Mouse (Mus musculus) liver, embryonic 14.5 days (tissue): ENCODE data around the gene Tmcc3. TPM values are rescaled to one million over a fixed set of nuclear protein-coding genes. Genes with fewer than 3 reads are reported as not detected.
A peak's percentile ranks its signal among the peaks of the same experiment; 100 is the strongest.

ENCODE experiments used
- ATAC-seq: fragments of 200-750 bp; cut with Nextera tagmentation; 2 replicates; pipeline ENCODE4 v1.8.0; 2017; ENCODE audit warnings: moderate number of reproducible peaks, mild to moderate bottlenecking, moderate library complexity; ENCODE audit not compliant: insufficient read depth
- DNase-seq, 3 experiments: peaks; one replicate each; pipeline ENCODE4 v3.0.0-alpha.2; 2012 to 2013; ENCODE audit warnings: low read depth in 3 of 3, low spot score in 3 of 3
- H3K27ac ChIP-seq: fragments of 300-500 bp; sonication (generic); 2 replicates; pipeline ENCODE4 v1.5.1; 2014; ENCODE audit warnings: moderate library complexity, mild to moderate bottlenecking, control low read depth, inconsistent platforms
- H3K27me3 ChIP-seq: fragments of 300-500 bp; sonication (generic); 2 replicates; pipeline ENCODE4 v1.6.1; 2014; ENCODE audit warnings: mild to moderate bottlenecking, low read length, moderate library complexity; ENCODE audit not compliant: control insufficient read depth, insufficient read depth
- H3K36me3 ChIP-seq: fragments of 300-500 bp; sonication (generic); replicated peaks from 2 replicates; pipeline ENCODE4 v1.6.1; 2014; ENCODE audit warnings: low read depth; ENCODE audit not compliant: control insufficient read depth, insufficient read depth
- H3K4me1 ChIP-seq, 2 experiments: fragments of 200-500 bp in 1 of 2; fragments of 300-500 bp in 1 of 2; sonication (generic) in 1 of 2; replicated peaks; 2 replicates each; pipeline ENCODE4 v1.6.1; 2012 to 2014; ENCODE audit warnings: antibody characterized with exemption in 1 of 2, inconsistent platforms in 1 of 2, low read length in 1 of 2; ENCODE audit not compliant: control insufficient read depth in 2 of 2, insufficient read depth in 2 of 2
- H3K4me2 ChIP-seq: fragments of 300-500 bp; sonication (generic); 2 replicates; pipeline ENCODE4 v1.6.1; 2014; ENCODE audit warnings: low read depth, mild to moderate bottlenecking, control low read depth, moderate library complexity
- H3K4me3 ChIP-seq, 2 experiments: fragments of 200-500 bp in 1 of 2; fragments of 300-500 bp in 1 of 2; sonication (generic) in 1 of 2; 2 replicates each; pipeline ENCODE4 v1.5.1; 2012 to 2014; ENCODE audit warnings: low read depth in 2 of 2, low read length in 2 of 2, mild to moderate bottlenecking in 2 of 2, control low read depth in 1 of 2, inconsistent platforms in 1 of 2, moderate library complexity in 1 of 2; ENCODE audit not compliant: insufficient read depth in 1 of 2
- H3K9ac ChIP-seq: fragments of 300-500 bp; sonication (generic); replicated peaks from 2 replicates; pipeline ENCODE4 v1.6.1; 2014; ENCODE audit warnings: mild to moderate bottlenecking, control low read depth, moderate library complexity
- H3K9me3 ChIP-seq: fragments of 300-500 bp; sonication (generic); 2 replicates; pipeline ENCODE4 v1.6.1; 2016; ENCODE audit warnings: low read length, mixed read lengths; ENCODE audit not compliant: control insufficient read depth
- CTCF ChIP-seq: IDR thresholded peaks from 2 replicates; pipeline ENCODE4 v1.5.1; 2016; ENCODE audit warnings: antibody characterized with exemption, low read depth, control low read depth
- EP300 ChIP-seq: IDR thresholded peaks from 2 replicates; pipeline ENCODE4 v1.6.1; 2016; ENCODE audit warnings: antibody characterized with exemption, low read depth
- WGBS: fragments of 180-500 bp; shearing (Covaris S2); extraction: QIAGEN DNeasy Blood & Tissue Kit; methylation state at CpG from one replicate; pipeline ENCODE4 v1.1.7; 2014; ENCODE audit not compliant: insufficient replicate concordance; 5-methylcytosine and 5-hydroxymethylcytosine counted together
- polyA plus RNA-seq, 2 experiments: library from polyadenylated mRNA; depleted of rRNA in 1 of 2; stranded (reverse) in 1 of 2; unstranded in 1 of 2; fragments of >200 nt; fragmentation: Nextera tagmentation in 1 of 2; extraction: Ambion mirVana in 1 of 2; gene quantifications; 2 replicates each; pipeline versions ENCODE4 v1.2.1 to v1.2.3; 2012 to 2014

Tmcc3 gene
- polyA plus RNA-seq, 2 experiments = 1.4 to 2.6 TPM

DNA sequence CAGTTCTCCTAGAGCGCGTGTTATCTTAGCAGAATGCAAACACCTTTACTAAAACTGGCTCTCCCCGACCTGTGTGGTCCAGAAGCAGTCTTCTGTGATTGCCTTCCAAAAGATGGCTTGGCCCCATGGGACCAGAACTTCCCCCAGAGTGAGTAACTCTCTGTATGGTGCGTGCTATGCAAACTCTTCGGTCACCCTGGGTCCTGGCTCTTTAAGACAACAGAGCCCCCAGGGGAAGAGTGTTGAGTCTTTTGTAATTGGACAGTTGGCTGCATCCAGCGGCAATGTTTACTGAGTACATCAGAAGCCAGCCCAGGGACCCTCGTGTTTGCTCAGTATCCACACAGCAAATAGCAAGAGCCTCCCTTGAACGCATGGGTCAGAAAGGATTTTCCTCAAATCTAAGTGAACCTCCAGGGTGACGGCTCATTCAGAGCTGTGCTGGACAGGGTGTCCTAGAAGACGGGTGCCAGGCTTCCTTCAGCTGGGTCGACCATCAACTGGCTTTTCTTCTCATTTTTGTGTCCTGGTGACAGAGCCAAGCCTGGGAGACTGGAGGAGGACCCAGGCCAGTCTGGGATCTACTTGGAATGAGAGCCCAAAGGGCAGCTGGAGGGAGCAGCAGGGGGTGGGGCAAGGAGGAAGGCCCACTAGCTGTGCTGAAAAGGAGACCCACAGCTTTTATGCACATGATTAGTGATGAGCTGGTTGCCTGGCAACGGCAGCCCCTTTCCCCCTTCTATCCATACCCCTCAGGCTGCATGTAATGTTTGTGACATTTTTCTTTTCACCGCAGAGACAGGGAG lies 309.9 kb downstream of the Tmcc3 start:
- Histone ChIP-seq H3K36me3 (no peaks in the 10 kb centered on the region), H3K4me1 (0 out of 4 replicates have a peak, but pooled peaks cover 0 to 1% of the 10 kb centered on the region in 2 experiments), H3K9me3 (no peaks in the 10 kb centered on the region), H3K4me3 (no peak overlapping the region), H3K27me3 (no peaks in the 10 kb centered on the region), H3K9ac (no peak overlapping the region), H3K4me2 (no peak overlapping the region), H3K27ac (no peak overlapping the region)
- ATAC-seq (no peak), DNase-seq (no peak)
- TF ChIP-seq EP300 (no peak), CTCF (no peak)
- 14% methylated on average over 13 of the region's 13 CpGs for WGBS

DNA sequence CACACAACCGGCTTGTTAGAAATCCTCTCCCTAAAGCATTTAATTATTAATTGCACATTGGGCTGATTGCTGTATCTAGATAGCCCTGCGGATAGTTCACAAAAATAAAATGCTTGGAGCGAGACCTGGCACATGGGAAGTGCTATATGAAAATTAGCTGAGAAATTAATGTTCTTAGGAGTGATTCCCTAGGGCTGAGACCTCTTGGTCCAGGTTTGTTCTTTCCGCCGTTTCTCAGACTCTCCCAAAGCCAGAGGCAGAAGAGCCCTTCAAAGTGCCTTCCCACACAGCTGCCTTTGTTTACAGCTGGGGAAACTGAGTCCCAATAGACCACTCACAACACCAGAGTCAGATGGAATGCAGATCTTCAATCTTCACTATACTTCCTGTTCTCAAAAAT lies 310.5 kb downstream of the Tmcc3 start:
- Histone ChIP-seq H3K27me3 (no peaks in the 10 kb centered on the region), H3K9ac (no peak overlapping the region), H3K27ac (no peak overlapping the region), H3K4me1 (0 out of 4 replicates have a peak, but pooled peaks cover 0 to 1% of the 10 kb centered on the region in 2 experiments), H3K36me3 (no peaks in the 10 kb centered on the region), H3K4me3 (no peak overlapping the region), H3K9me3 (no peaks in the 10 kb centered on the region), H3K4me2 (no peak overlapping the region)
- ATAC-seq (no peak), DNase-seq (no peak)
- 48% methylated on average over 5 of the region's 5 CpGs for WGBS
- TF ChIP-seq EP300 (no peak), CTCF (no peak)

DNA sequence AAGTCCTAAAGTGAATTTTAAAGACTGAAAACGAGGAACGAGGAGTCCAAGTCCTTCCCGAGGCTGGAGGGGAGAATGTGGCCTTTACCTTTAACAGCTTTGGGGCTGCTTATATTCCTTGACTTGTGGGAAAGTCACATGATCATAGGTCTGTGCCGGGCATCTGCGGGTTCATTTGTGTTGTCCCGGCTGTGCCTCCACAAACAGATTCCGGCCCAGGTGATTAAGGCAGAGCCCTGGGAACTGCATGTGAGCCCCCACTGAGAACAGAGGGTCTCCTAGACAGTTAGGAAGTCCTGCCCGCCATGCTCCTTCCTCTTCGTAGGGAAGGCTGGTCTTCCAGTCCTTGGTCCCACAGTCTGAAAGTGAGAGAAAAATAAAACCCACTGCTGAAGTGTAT lies 311.1 kb downstream of the Tmcc3 start:
- DNase-seq = no peak
- 31% methylated on average over 9 of the region's 9 CpGs for WGBS

DNA sequence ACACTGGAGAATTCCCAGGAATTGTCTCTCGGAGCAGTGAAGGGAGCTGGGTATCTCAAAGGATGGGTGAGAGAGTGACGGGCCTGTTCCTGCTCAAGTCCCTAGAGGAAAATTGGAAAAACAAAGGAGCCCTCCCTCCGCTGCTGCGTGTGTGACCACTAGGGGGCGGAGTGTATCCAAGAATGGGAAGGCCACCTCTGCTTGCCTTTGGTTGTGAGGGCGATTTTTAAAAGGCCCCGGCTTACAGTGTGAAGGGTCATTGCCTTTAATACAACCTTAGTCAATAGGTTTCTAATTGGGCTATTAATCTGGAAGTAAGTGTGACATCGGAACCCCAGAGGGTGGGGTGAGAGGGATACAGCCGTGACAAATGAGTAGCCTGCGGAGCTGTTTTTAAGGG lies 311.9 kb downstream of the Tmcc3 start:
- no peaks in the 10 kb centered on the region for H3K27me3 ChIP-seq
- 0 out of 4 replicates have a peak, but pooled peaks cover 0 to 1% of the 10 kb centered on the region in 2 experiments for H3K4me1 ChIP-seq
- H3K4me2 ChIP-seq = no peak overlapping the region
- DNase-seq = peak; percentile 9 to 37 (median 23)
- H3K4me3 ChIP-seq = no peak overlapping the region
- H3K36me3 ChIP-seq = no peaks in the 10 kb centered on the region
- 11% methylated on average over 10 of the region's 10 CpGs for WGBS
- no peak overlapping the region for H3K27ac ChIP-seq
- ATAC-seq = no peak
- H3K9ac ChIP-seq = no peak overlapping the region
- H3K9me3 ChIP-seq = no peaks in the 10 kb centered on the region
- TF ChIP-seq CTCF (peak; percentile 94), EP300 (no peak)

More for the DNA sequence above, 311.1 kb downstream of the Tmcc3 start:
- H3K4me2 ChIP-seq = no peak overlapping the region
- H3K27ac ChIP-seq = no peak overlapping the region
- H3K36me3 ChIP-seq = no peaks in the 10 kb centered on the region
- no peak overlapping the region for H3K9ac ChIP-seq
- no peaks in the 10 kb centered on the region for H3K9me3 ChIP-seq
- TF ChIP-seq EP300 (no peak), CTCF (no peak)
- ATAC-seq = no peak
- H3K4me3 ChIP-seq = no peak overlapping the region
- 0 out of 4 replicates have a peak, but pooled peaks cover 0 to 1% of the 10 kb centered on the region in 2 experiments for H3K4me1 ChIP-seq
- H3K27me3 ChIP-seq = no peaks in the 10 kb centered on the region

DNA sequence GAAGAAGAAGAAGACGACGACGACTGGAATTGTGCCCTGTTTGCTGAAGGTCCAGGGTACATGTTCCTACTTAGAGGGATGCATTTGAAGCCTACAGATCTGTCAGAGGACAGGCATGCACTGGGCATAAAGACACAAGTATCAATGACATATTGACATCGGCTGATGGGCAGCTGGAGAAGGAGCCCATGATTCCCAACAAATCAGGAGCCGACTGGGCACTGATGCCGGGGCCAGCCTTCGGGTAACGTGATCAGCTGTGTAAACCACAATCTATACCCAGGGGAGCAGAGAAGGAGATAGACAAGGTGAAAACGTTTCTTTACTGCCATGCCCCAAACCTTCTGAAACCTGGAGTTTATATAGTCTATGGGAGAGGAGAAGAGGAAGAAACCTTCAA lies 313.3 kb downstream of the Tmcc3 start:
- WGBS = 71% methylated on average over 9 of the region's 9 CpGs
- H3K9me3 ChIP-seq = no peaks in the 10 kb centered on the region
- H3K4me2 ChIP-seq = no peak overlapping the region
- no peak overlapping the region for H3K9ac ChIP-seq
- no peak for TF ChIP-seq CTCF
- TF ChIP-seq EP300 = no peak
- DNase-seq = no peak
- no peak for ATAC-seq
- H3K4me1 ChIP-seq = 0 out of 4 replicates have a peak, but pooled peaks cover 0 to 1% of the 10 kb centered on the region in 2 experiments
- H3K36me3 ChIP-seq = no peaks in the 10 kb centered on the region
- no peak overlapping the region for H3K27ac ChIP-seq
- no peak overlapping the region for H3K4me3 ChIP-seq
- no peaks in the 10 kb centered on the region for H3K27me3 ChIP-seq
